Mouse (Mus musculus) bone marrow, adult 2 months (tissue): ENCODE data around the gene Mamdc2.

Source experiments
- CTCF ChIP-seq: fragments of 200-500 bp; IDR thresholded peaks from 2 replicates; pipeline ENCODE4 v1.5.1; 2011; ENCODE audit warnings: low read length, control low read depth; ENCODE audit not compliant: control insufficient read depth, insufficient read depth
- POLR2A ChIP-seq: fragments of 200-500 bp; IDR thresholded peaks from 2 replicates; pipeline ENCODE4 v1.6.1; 2011; ENCODE audit warnings: low read depth, mild to moderate bottlenecking, control low read depth, low read length, borderline replicate concordance; ENCODE audit not compliant: control insufficient read depth

GRCm38 (mm10) chr19:23380968-23381367 lies 67.3 kb downstream of the Mamdc2 start:
- TF ChIP-seq POLR2A (no peak), CTCF (no peak)
